Mouse (Mus musculus) liver, embryonic 14.5 days (tissue): ENCODE results near the gene Tmie.

Source experiments
- CTCF ChIP-seq: IDR thresholded peaks from 2 replicates; pipeline ENCODE4 v1.5.1; 2016; ENCODE audit warnings: antibody characterized with exemption, low read depth, control low read depth
- EP300 ChIP-seq: IDR thresholded peaks from 2 replicates; pipeline ENCODE4 v1.6.1; 2016; ENCODE audit warnings: antibody characterized with exemption, low read depth

DNA sequence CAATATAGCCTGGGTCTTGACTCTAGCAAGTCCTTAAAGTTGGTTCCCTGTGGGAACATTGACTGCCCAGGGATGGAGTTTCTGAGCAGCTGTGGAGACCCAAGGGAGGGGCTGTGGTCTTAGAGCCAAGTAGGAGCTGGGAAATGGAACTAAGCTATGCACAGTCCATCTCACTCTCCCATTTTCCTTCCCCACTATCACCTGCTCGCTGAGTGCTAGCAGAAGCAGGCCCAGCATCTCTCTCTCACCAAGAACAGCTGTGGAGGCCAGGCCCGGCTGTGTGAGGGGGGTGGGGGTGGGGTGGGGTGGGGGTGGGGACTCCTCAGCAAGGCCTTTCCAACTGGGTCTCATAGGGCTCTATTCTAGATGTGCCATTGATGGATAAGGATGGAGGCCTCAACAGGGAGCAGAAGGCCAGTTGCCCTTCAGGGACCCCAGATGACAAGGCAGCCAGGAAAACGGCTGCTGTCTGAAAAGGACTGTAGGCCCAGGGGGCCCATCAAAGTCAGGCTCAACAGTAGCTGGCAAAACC lies 5.2 kb downstream of the Tmie start:
- TF ChIP-seq EP300: no peak
- TF ChIP-seq CTCF: no peak
